Mouse (Mus musculus) liver, adult 2 months (tissue): ENCODE data around the gene Ets2. TPM values are rescaled to one million over a fixed set of nuclear protein-coding genes. Genes with fewer than 3 reads are reported as not detected.
"Not testable (repeated sequence)": the region's sequence is repeated elsewhere in the genome, so short reads cannot be mapped to it uniquely, and the experiment has no call there.

ENCODE experiments used
- DNase-seq: peaks from one replicate; pipeline ENCODE4 v3.0.0-alpha.2; 2011; ENCODE audit warnings: low read depth, low spot score; ENCODE audit errors: extremely low read depth
- H3K27ac ChIP-seq: fragments of 200-500 bp; replicated peaks from 2 replicates; pipeline ENCODE4 v1.5.1; 2012; ENCODE audit warnings: low read depth, mild to moderate bottlenecking, control low read depth, inconsistent platforms, low read length; ENCODE audit not compliant: insufficient read depth
- H3K27me3 ChIP-seq: fragments of 200-500 bp; 2 replicates; pipeline ENCODE4 v1.6.1; 2012; ENCODE audit warnings: mild to moderate bottlenecking, moderate library complexity, low read length, inconsistent platforms; ENCODE audit not compliant: control insufficient read depth, insufficient read depth
- H3K36me3 ChIP-seq: fragments of 200-500 bp; 2 replicates; pipeline ENCODE4 v1.6.1; 2012; ENCODE audit warnings: low read length, inconsistent platforms; ENCODE audit not compliant: control insufficient read depth, insufficient read depth
- H3K4me1 ChIP-seq: fragments of 200-500 bp; 2 replicates; pipeline ENCODE4 v1.6.1; 2011; ENCODE audit warnings: low read length; ENCODE audit not compliant: control insufficient read depth, insufficient read depth
- H3K4me3 ChIP-seq: fragments of 200-500 bp; 2 replicates; pipeline ENCODE4 v1.5.1; 2011; ENCODE audit warnings: low read depth, mild to moderate bottlenecking, control low read depth, low read length, moderate library complexity; ENCODE audit not compliant: insufficient read depth
- H3K79me2 ChIP-seq: fragments of 200-500 bp; 2 replicates; pipeline ENCODE4 v1.6.1; 2012; ENCODE audit warnings: inconsistent platforms, mild to moderate bottlenecking, low read length, moderate library complexity; ENCODE audit not compliant: control insufficient read depth, insufficient read depth
- H3K9ac ChIP-seq: fragments of 200-500 bp; 2 replicates; pipeline ENCODE4 v1.6.1; 2012; ENCODE audit warnings: low read depth, mild to moderate bottlenecking, control low read depth, inconsistent platforms, low read length
- CTCF ChIP-seq: fragments of 200-500 bp; IDR thresholded peaks from 2 replicates; pipeline ENCODE4 v1.5.1; 2011; ENCODE audit warnings: low read depth, low read length, control low read depth
- POLR2A ChIP-seq: fragments of 200-500 bp; IDR thresholded peaks from 2 replicates; pipeline ENCODE4 v1.6.1; 2011; ENCODE audit warnings: low read length, control low read depth; ENCODE audit not compliant: insufficient read depth; ENCODE audit errors: extremely low read depth
- WGBS: fragments of 180-500 bp; shearing (Covaris S2); methylation state at CpG from one replicate; pipeline ENCODE4 v1.1.7; 2018; 5-methylcytosine and 5-hydroxymethylcytosine counted together
- polyA plus RNA-seq: library from polyadenylated mRNA; depleted of rRNA; stranded (reverse); fragments of >200 nt; gene quantifications from 2 replicates; pipeline ENCODE4 v1.2.3, GENCODE M21; 2012
- total RNA-seq: library from RNA; depleted of rRNA; stranded (reverse); fragments of >200 nt; gene quantifications from 2 replicates; pipeline ENCODE4 v1.2.3, GENCODE M21; 2014

The Ets2 gene
- total and polyA plus RNA-seq, 2 experiments = 10.7 to 14.6 TPM

- H3K9ac ChIP-seq = no peak overlapping the region
- H3K79me2 ChIP-seq = peaks cover 21% of the 10 kb centered on the region
- H3K4me3 ChIP-seq = no peak overlapping the region
- H3K4me1 ChIP-seq = peaks cover 8% of the 10 kb centered on the region
- DNase-seq = no peak
- peak overlapping the region; percentile 26; the same call in 1 of the 2 replicates for H3K27ac ChIP-seq
- TF ChIP-seq CTCF (no peak), POLR2A (no peak)
- 56% methylated on average over 4 of the region's 4 CpGs for WGBS
- H3K36me3 ChIP-seq = peaks cover 30% of the 10 kb centered on the region
- H3K27me3 ChIP-seq = no peaks in the 10 kb centered on the region
Observed at GRCm38 (mm10) chr16:95709175-95709574, 7.3 kb downstream of the Ets2 start.

DNA sequence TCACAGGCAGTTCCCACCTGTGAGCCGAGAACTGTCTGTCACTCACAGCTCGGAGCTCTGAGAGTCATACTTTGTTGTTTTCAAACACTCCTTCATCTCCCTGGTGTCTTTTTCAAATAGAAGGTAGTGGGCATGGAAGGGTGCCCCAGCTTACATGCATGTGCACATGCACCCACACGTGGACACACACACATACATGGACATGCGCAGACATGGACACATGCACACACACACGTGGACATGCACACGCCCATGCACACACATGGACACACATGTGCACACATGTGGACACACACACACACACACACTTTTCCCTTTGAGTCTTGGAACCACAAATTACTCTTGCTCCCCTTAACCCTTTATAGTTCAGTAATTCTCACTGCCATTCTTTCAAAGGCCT is 8.3 kb downstream of the Ets2 start:
- Histone ChIP-seq H3K79me2 (peaks cover 12% of the 10 kb centered on the region; the same call in 1 of the 2 replicates), H3K36me3 (peaks cover 39% of the 10 kb centered on the region), H3K9ac (no peak overlapping the region), H3K4me1 (peaks cover 6% of the 10 kb centered on the region; the same call in 1 of the 2 replicates), H3K27ac (no peak overlapping the region), H3K4me3 (no peak overlapping the region), H3K27me3 (no peaks in the 10 kb centered on the region)
- DNase-seq = no peak
- TF ChIP-seq CTCF (no peak), POLR2A (no peak)
- 89% methylated on average over 6 of the region's 6 CpGs for WGBS

GRCm38 (mm10) chr16:95712121-95712520 is 10.2 kb downstream of the Ets2 start:
- Histone ChIP-seq H3K4me3 (no peak overlapping the region), H3K27ac (no peak overlapping the region), H3K4me1 (peaks cover 6% of the 10 kb centered on the region; the same call in 1 of the 2 replicates), H3K36me3 (peaks cover 59% of the 10 kb centered on the region), H3K79me2 (peaks cover 3% of the 10 kb centered on the region; the same call in 1 of the 2 replicates), H3K27me3 (no peaks in the 10 kb centered on the region), H3K9ac (no peak overlapping the region)
- TF ChIP-seq CTCF (no peak), POLR2A (no peak)
- DNase-seq = no peak
- WGBS = 85% methylated on average over 10 of the region's 10 CpGs

GRCm38 (mm10) chr16:95713077-95713476 is 11.2 kb downstream of the Ets2 start:
- 75% methylated on average over 2 of the region's 2 CpGs for WGBS
- H3K4me1 ChIP-seq, H3K27me3 ChIP-seq, DNase-seq, H3K27ac ChIP-seq, H3K4me3 ChIP-seq, H3K79me2 ChIP-seq, H3K9ac ChIP-seq: not testable (repeated sequence)
- peaks cover 66% of the 10 kb centered on the region for H3K36me3 ChIP-seq

DNA sequence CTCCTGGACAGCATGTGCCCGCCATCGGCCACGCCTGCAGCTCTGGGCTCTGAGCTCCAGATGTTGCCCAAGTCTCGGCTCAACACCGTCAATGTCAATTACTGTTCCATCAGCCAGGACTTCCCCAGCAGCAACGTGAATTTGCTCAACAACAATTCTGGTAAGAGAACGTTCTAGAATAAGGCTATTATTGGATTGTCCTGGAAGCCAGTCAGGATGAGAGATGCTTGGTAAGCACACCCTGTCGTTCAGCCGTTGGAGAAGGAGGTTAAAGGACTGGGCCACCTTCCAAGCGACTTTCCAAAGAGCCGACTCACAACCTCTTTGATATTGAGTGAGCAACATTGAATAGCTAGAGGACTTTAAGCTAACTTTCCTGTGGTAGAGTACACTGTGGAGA is 13.2 kb downstream of the Ets2 start:
- Histone ChIP-seq H3K27me3 (no peaks in the 10 kb centered on the region), H3K27ac (no peak overlapping the region), H3K4me3 (no peak overlapping the region), H3K9ac (no peak overlapping the region), H3K4me1 (no peaks in the 10 kb centered on the region), H3K36me3 (peaks cover 77% of the 10 kb centered on the region), H3K79me2 (no peaks in the 10 kb centered on the region)
- WGBS = 61% methylated on average over 11 of the region's 11 CpGs
- DNase-seq = no peak
- TF ChIP-seq POLR2A (no peak), CTCF (no peak)

DNA sequence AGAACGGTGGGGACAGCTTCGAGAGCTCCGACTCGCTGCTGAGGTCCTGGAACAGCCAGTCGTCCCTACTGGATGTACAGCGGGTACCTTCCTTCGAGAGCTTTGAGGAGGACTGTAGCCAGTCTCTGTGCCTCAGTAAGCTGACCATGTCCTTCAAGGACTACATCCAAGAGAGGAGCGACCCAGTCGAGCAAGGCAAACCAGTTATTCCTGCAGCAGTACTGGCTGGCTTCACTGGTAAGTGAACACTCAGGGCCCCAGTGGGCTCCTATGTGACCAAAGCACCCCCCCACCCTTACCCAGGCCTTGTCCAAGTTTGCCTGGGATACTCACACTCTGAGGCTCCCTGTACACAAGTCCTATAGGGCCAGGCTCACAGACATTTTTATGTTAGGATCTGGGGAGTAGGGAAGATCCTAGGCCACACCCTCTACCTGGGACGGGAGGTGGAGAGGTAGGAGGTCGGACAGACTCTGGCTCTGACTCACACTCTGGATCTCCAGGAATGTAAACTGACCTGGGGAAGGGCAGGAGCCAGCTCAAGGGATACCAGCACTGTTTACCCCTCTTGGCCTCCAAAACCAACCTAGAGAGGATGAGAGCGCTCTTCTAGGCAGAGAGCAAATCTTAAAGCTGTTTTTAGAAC is 14.3 kb downstream of the Ets2 start:
- no peak overlapping the region for H3K9ac ChIP-seq
- 89% methylated on average over 12 of the region's 12 CpGs for WGBS
- no peak overlapping the region for H3K27ac ChIP-seq
- H3K4me3 ChIP-seq = no peak overlapping the region
- no peaks in the 10 kb centered on the region for H3K4me1 ChIP-seq
- H3K36me3 ChIP-seq = peaks cover 75% of the 10 kb centered on the region
- TF ChIP-seq CTCF (no peak), POLR2A (no peak)
- no peak for DNase-seq
- no peaks in the 10 kb centered on the region for H3K27me3 ChIP-seq
- H3K79me2 ChIP-seq = no peaks in the 10 kb centered on the region
